Mouse (Mus musculus) erythroblast, embryonic 14.5 days (primary cell): Measurements from ENCODE around the gene Qtrt2. TPM values are rescaled to one million over a fixed set of nuclear protein-coding genes. Genes with fewer than 3 reads are reported as not detected.

Experiments
- H3K27me3 ChIP-seq: 2 replicates; pipeline ENCODE4 v1.6.1; 2012; ENCODE audit warnings: inconsistent platforms; ENCODE audit not compliant: control insufficient read depth
- H3K36me3 ChIP-seq: 2 replicates; pipeline ENCODE4 v1.6.1; 2012; ENCODE audit warnings: mild to moderate bottlenecking, inconsistent platforms; ENCODE audit not compliant: control insufficient read depth
- H3K4me1 ChIP-seq: 2 replicates; pipeline ENCODE4 v1.6.1; 2012; ENCODE audit warnings: inconsistent platforms; ENCODE audit not compliant: control insufficient read depth
- H3K4me3 ChIP-seq: replicated peaks from 2 replicates; pipeline ENCODE3; 2012; ENCODE audit warnings: moderate library complexity, mild to moderate bottlenecking, inconsistent platforms
- H3K9me3 ChIP-seq: 2 replicates; pipeline ENCODE4 v1.6.1; 2012; ENCODE audit warnings: low read length, inconsistent platforms, mixed read lengths; ENCODE audit not compliant: control insufficient read depth
- GATA1 ChIP-seq: IDR thresholded peaks from 2 replicates; pipeline ENCODE4 v1.6.1; 2012; ENCODE audit warnings: low read length, inconsistent platforms, mixed read lengths
- TAL1 ChIP-seq: IDR thresholded peaks from 3 replicates; pipeline ENCODE4 v1.6.1; 2012; ENCODE audit warnings: low read length, inconsistent platforms, mixed read lengths
- polyA plus RNA-seq: library from polyadenylated mRNA; stranded (reverse); fragments of >175 nt; gene quantifications from 2 replicates; pipeline ENCODE4 v1.2.3, GENCODE M21; 2012

Qtrt2 gene
- polyA plus RNA-seq, 1 experiment = 0.04 TPM

- H3K36me3 ChIP-seq = no peaks in the 10 kb centered on the region; the same call in 1 of the 2 replicates
- no peaks in the 10 kb centered on the region for H3K27me3 ChIP-seq
- no peak overlapping the region for H3K4me3 ChIP-seq
- no peak for TF ChIP-seq TAL1
- TF ChIP-seq GATA1 = no peak
- H3K9me3 ChIP-seq = no peaks in the 10 kb centered on the region
- no peaks in the 10 kb centered on the region for H3K4me1 ChIP-seq
Measured at GRCm38 (mm10) chr16:43933041-43933440, 6.4 kb upstream of the Qtrt2 start.

DNA sequence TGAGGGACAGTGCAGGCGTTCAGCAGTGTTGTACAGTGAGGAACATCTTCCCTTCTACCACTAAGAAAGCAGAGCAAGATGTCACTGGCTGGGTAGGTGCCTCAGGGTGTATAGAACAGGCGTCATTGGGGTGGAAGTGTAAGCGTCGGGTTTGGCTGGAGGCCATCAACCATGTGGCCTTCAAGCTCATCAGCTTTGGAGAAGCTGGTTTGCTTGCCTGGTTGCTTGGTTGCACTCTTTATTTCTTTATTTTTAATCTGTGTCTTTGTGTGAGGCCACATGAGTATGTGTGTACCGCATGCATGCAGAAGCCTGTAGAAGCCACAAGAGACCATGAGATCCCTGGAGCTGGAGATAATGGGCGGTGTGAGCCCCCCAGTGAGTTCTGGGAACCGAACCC, 5.7 kb upstream of the Qtrt2 start:
- H3K4me3 ChIP-seq = no peak overlapping the region
- H3K27me3 ChIP-seq = no peaks in the 10 kb centered on the region
- no peaks in the 10 kb centered on the region for H3K4me1 ChIP-seq
- no peaks in the 10 kb centered on the region; the same call in 1 of the 2 replicates for H3K36me3 ChIP-seq
- H3K9me3 ChIP-seq = no peaks in the 10 kb centered on the region
- no peak for TF ChIP-seq GATA1
- TF ChIP-seq TAL1 = no peak

DNA sequence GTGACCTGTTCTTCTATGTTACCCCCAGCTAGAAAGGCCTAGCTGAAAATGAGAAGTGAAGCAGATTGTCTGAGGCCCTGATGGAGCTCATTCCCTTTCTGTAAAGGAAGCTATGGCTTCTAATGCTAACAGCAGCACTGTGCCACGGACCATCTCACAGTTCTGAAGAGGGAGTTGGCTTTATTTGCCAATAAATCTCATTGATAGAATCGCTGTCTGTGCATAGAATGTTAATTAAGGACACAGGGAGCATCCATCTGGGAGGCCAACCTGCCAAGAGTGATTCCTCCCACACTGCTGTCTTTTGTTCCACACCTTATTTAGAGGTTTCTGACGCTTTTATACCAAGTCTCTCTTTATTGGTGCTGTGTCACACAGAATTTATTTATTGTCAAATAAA, 4.9 kb upstream of the Qtrt2 start:
- H3K27me3 ChIP-seq = no peaks in the 10 kb centered on the region
- TF ChIP-seq GATA1 = no peak
- TF ChIP-seq TAL1 = no peak
- no peak overlapping the region for H3K4me3 ChIP-seq
- H3K9me3 ChIP-seq = no peaks in the 10 kb centered on the region
- no peaks in the 10 kb centered on the region; the same call in 1 of the 2 replicates for H3K36me3 ChIP-seq
- no peaks in the 10 kb centered on the region for H3K4me1 ChIP-seq

DNA sequence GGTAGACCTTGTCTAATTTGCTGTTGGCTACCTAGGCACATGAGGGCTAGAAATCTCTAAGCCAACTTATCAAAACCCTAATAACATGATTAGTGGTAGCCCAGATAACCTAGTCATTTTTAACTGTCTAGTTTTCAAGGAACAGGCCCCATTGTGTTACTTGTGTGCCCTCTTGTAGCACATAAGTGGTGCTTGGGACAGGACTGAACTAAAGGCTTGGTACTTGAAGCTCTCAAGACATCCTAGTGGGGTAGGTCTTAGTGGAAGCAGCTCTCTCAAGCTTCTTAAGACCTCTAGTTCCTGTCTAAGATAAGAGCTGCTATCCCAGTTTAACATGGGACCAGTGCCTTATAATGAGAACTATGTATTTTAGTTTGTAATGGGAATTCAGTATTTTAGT, 4.0 kb upstream of the Qtrt2 start:
- no peaks in the 10 kb centered on the region for H3K9me3 ChIP-seq
- H3K4me1 ChIP-seq = no peaks in the 10 kb centered on the region
- H3K27me3 ChIP-seq = no peaks in the 10 kb centered on the region
- H3K4me3 ChIP-seq = no peak overlapping the region
- TF ChIP-seq GATA1 = no peak
- no peak for TF ChIP-seq TAL1
- H3K36me3 ChIP-seq = no peaks in the 10 kb centered on the region; the same call in 1 of the 2 replicates

GRCm38 (mm10) chr16:43925846-43926245, 763 bp downstream of the Qtrt2 start:
- H3K4me1 ChIP-seq = no peaks in the 10 kb centered on the region
- TF ChIP-seq GATA1 = no peak
- no peak for TF ChIP-seq TAL1
- H3K4me3 ChIP-seq = no peak overlapping the region
- H3K27me3 ChIP-seq = no peaks in the 10 kb centered on the region
- no peaks in the 10 kb centered on the region for H3K9me3 ChIP-seq
- no peaks in the 10 kb centered on the region for H3K36me3 ChIP-seq

DNA sequence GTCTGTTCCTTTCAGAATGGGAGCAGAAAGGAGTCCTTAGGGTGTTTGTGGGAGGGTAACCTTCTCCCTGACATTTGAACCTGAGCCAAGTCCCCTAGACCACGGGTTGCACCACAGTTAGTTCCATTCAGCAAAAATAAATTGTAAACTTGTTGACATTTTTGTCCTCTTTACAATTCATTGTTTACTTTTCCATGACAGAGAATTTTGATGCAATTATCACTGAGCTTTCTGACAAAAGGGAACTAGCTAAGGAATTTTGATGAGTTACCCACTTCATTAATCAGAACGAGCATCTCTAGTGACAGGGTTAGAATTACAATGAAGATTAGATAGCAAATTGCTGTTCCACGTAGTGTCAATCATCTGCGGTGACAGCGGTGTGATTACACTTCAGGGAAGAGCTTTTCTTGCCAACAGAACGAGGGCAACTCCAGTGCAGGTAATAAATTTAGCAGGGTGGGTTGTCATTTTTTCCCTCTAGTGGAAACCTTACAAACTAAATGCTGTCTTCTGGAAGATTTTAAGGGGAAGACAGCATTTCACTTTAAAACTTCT, 1.5 kb downstream of the Qtrt2 start:
- Histone ChIP-seq H3K4me1 (no peaks in the 10 kb centered on the region), H3K9me3 (no peaks in the 10 kb centered on the region), H3K36me3 (no peaks in the 10 kb centered on the region), H3K27me3 (no peaks in the 10 kb centered on the region), H3K4me3 (no peak overlapping the region)
- TF ChIP-seq TAL1 (no peak), GATA1 (no peak)

GRCm38 (mm10) chr16:43922630-43923029, 4.0 kb downstream of the Qtrt2 start:
- TF ChIP-seq TAL1 (no peak), GATA1 (no peak)
- H3K4me3 ChIP-seq = no peak overlapping the region
- H3K27me3 ChIP-seq = no peaks in the 10 kb centered on the region
- H3K4me1 ChIP-seq = 0 out of 2 replicates have a peak, but pooled peaks cover 5% of the 10 kb centered on the region
- H3K36me3 ChIP-seq = peaks cover 2% of the 10 kb centered on the region; the same call in 1 of the 2 replicates
- no peaks in the 10 kb centered on the region for H3K9me3 ChIP-seq

DNA sequence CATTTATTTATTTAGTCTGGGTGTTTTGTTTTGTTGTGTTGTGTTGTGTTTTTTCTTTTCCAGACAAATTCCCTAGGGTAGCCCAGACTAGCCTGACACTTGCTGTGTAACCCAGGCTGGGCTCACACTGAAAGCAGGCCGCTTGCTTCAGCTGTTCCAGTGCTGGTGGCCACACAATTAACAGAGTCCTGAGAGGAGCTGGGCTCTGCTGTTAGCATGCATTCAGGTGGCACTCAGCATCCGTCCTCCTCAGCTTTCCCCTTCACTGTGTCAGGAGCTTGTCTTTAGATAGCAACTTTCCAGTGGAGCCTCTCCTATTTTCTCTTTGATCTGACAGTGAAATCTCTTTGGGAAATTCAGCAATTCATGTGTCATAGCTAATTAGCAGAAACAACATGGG, 4.6 kb downstream of the Qtrt2 start:
- no peaks in the 10 kb centered on the region for H3K27me3 ChIP-seq
- no peak for TF ChIP-seq GATA1
- TF ChIP-seq TAL1 = no peak

GRCm38 (mm10) chr16:43918867-43919266, 7.7 kb downstream of the Qtrt2 start:
- H3K9me3 ChIP-seq = no peaks in the 10 kb centered on the region
- H3K36me3 ChIP-seq = peaks cover 2% of the 10 kb centered on the region; the same call in 1 of the 2 replicates
- no peaks in the 10 kb centered on the region for H3K27me3 ChIP-seq
- TF ChIP-seq GATA1 (no peak), TAL1 (no peak)
- 0 out of 2 replicates have a peak, but pooled peaks cover 5% of the 10 kb centered on the region for H3K4me1 ChIP-seq
- no peak overlapping the region for H3K4me3 ChIP-seq

More for the DNA sequence above, 4.6 kb downstream of the Qtrt2 start:
- Histone ChIP-seq H3K36me3 (peaks cover 2% of the 10 kb centered on the region; the same call in 1 of the 2 replicates), H3K4me3 (no peak overlapping the region), H3K4me1 (0 out of 2 replicates have a peak, but pooled peaks cover 5% of the 10 kb centered on the region), H3K9me3 (no peaks in the 10 kb centered on the region)

DNA sequence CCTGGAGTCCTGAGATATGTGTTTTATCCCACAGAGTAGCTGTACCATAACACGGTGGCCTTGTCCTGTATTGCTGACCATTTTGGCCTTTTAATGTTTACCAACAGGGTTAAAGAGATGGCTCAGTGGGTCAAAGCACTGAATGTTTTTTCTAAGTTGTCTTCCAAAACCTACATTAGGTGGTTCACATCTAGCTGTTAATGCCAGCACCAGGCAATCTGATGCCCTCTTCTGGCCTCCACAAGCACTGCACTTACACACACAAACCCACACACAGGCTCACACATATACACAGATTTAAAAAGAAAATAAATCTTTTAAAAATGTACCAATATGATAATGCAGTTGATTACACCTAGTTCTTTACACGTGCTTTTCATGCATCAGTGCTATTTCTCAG, 17.7 kb downstream of the Qtrt2 start:
- H3K27me3 ChIP-seq = no peaks in the 10 kb centered on the region
- no peak for TF ChIP-seq GATA1
- no peak for TF ChIP-seq TAL1
- H3K4me3 ChIP-seq = no peak overlapping the region
- no peaks in the 10 kb centered on the region for H3K4me1 ChIP-seq
- H3K9me3 ChIP-seq = no peaks in the 10 kb centered on the region
- peaks cover 5% of the 10 kb centered on the region; the same call in 1 of the 2 replicates for H3K36me3 ChIP-seq
